Mouse (Mus musculus) left cerebral cortex, adult 11 months (tissue): Measurements from ENCODE around the gene Olfr1184.
"Not testable (repeated sequence)": the region's sequence is repeated elsewhere in the genome, so short reads cannot be mapped to it uniquely, and the experiment has no call there.

Experiments used
- DNase-seq: peaks from one replicate; pipeline ENCODE4 v3.0.0; 2022; ENCODE audit warnings: low spot score

Gene Olfr1184

GRCm38 (mm10) chr2:88483298-88483697, at the start of gene Olfr1184:
Olfr1184 (plus strand) TSS chr2:88483598.
- no peak for DNase-seq

GRCm38 (mm10) chr2:88449031-88449430, 34.4 kb upstream of the Olfr1184 start, which contains the start of gene Gm13757:
Gm13757 (minus strand) TSS chr2:88449131.
- no peak for DNase-seq

- DNase-seq: not testable (repeated sequence)
Measured at GRCm38 (mm10) chr2:88454567-88454966, 28.8 kb upstream of the Olfr1184 start, which contains the start of gene Olfr1183. Olfr1183 (plus strand) TSS chr2:88454867.

GRCm38 (mm10) chr2:88493020-88493419, 9.6 kb downstream of the Olfr1184 start, which contains the start of gene Olfr1185-ps1:
Olfr1185-ps1 (plus strand) TSS chr2:88493320.
- no peak for DNase-seq

- no peak for DNase-seq
Measured at GRCm38 (mm10) chr2:88518251-88518650, 34.9 kb downstream of the Olfr1184 start, which contains the start of gene Olfr1186. Olfr1186 (plus strand) TSS chr2:88518551.

GRCm38 (mm10) chr2:88525720-88526119, 42.3 kb downstream of the Olfr1184 start:
- DNase-seq: no peak
